Mouse (Mus musculus): ENCODE results near the gene Dnlz.
A peak's percentile ranks its signal among the peaks of the same experiment; 100 is the strongest.
"Not testable (repeated sequence)": the region's sequence is repeated elsewhere in the genome, so short reads cannot be mapped to it uniquely, and the experiment has no call there.

Dnlz gene

DNA sequence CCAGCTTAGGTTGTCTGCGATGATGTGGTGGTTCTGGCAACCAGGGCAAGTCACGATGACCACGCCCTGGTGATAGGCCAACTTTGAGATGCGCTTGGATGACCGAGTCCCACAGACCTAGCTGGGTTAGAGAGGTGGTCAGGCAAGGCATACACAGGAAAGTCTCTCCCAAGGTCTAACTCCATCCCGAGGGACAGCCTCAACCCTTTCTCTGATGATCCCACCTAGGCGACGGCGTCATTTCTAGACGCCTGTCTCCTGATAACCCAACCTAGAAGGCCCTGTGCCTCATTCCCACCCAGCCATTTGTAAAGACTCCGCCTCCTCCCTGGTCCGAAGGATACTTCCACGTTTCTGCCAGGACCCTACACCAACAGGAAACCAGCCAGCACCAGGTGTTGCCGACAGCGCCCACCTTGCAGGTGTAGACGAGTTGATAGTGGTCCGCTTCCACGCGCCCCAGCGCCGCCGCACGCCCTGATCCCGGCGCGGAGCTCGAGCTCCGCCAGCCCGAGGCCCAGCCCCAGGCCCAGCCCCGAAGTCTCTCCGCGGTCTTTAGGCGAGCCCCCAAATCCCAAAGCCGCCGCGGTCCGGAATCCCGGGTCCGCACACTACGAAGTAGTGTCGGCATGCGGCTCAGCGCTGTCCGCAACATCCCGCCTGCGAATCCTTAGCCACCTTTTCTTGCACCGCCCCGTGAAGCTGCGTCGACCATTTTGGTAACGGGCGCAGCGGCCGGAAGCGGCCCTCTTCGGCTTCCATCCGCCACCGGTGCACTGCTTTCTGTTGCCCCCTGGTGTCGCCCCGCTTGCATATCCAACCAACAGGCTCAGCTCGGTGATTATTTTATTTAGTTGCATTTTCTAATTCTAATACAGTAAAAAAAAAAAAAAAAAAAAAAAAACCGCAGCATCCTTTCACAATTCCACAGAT lies at the start of gene Dnlz:
TSS of gene Dnlz (minus strand) at position 753 of the 933 bp plus-strand sequence.
- peak; percentile 95 for DNase-seq (ENCODE audit: low spot score)

DNA sequence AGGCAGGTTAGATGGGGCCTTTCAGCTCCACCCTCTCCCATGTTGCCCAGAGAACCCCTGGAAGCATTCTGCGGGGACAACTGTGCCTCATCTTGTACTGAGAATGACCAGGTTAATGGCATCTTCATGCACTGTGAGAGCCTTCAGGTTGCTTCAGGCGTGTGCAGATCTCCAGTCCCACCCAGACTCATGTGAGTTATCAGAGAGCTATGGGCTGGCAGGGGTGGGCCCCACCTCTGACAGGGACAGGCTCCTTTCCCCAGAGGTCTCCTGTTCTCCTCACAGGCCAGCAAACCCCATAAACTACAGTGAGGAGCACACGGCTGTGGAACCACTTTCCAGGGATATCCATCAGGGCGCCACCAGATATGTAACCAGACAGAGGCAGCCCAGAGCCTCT lies 49.1 kb upstream of the Dnlz start:
- no peak for DNase-seq (ENCODE audit: low spot score)

DNA sequence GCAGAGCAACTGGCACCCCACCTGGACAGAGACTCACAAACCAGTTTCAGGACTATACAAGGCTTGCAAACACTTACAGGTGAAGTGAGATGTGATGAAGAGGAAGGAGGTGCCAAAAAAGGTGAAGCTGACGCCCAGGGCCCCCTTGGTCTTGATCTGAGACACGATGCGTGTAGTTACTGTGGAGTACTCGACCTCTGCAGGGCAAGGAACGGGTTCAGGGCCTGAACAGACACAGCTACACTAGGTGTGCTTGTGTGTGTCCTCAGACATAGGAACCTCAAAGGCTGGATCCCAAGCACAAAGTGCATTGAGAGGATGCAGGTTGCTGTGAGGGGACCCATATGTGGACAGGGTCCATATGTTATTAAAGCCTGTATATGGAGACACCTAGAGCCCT lies 48.4 kb upstream of the Dnlz start:
- DNase-seq (ENCODE audit: low spot score), result no peak

DNA sequence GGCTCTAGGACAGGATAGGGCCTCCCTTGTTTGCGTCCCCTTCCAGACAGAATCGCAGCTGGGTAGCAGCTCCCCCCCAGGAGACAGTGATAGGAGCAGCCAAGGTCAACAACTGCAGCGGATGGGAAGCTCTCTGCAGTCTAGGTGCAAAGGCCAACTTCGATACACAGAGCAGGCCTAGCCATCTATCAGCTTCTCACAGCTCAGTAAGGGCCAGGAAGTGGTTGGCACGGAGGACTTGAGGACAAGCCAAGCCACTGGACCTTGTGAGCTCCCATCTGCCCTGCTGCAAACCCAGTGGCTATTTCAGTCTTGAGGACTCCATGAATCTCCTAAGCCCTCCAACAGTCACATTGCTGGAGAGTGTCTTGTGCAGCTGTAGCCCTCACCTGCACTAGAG lies 47.7 kb upstream of the Dnlz start:
- no peak for DNase-seq (ENCODE audit: low spot score)

DNA sequence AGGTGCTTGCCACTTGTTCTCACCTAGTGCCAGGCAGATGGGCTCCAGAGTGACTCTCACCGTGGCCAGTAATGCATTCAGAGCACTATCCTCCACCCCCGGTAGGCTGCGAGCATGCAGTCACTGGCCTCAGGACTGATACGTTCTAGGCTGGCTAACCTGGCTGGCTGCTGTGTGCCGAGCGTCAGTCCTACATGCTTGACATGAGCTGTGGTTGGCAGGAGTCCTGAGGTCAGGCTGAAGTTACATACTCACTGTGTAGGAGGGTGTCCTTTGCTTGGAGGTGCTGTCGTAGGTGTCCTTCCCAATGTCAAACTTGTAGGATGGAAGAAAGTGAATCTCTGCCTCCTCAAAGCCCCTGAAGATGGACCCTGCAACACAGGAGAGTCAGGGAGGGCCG lies 47.1 kb upstream of the Dnlz start:
- no peak for DNase-seq (ENCODE audit: low spot score)

DNA sequence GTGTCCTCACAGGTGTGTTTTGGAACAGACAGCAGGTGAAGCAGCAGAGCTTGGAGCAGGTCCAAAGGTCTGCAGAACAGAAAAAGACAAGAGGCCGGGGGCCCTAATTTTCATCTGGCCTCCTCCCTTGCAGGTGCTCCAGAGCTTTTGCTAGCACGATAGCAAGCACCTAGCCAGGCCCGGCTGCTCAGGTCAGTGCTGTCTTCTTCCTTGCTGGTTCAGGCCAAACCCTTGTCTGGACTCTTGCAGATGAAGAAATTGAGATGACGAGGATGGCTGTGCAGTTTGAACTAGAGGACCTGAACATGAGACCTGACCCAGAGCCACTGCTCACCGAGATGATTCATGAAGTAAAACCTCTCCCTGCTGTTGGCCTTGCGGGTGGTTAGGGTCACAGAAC lies 39.7 kb upstream of the Dnlz start:
- no peak for DNase-seq (ENCODE audit: low spot score)

DNA sequence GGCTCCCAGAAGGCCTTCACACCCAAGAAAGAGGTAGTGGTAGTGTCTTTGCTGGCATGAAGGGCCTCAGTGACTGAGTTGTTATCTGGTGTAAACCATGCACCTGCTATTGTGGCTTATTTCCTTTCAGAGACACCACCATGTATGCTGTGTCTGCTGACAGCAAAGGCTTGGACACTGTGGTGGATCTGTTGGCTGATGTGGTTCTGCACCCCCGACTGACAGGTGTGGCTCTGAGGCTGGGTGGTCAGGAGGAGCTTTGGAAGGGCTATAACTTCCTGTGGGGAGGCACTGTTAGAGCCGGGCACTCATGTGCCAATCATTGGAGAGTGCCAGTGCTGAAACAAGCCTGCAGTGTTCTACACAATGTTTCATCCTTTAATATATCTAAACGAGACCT lies 39.0 kb upstream of the Dnlz start:
- no peak for DNase-seq (ENCODE audit: low spot score)

DNA sequence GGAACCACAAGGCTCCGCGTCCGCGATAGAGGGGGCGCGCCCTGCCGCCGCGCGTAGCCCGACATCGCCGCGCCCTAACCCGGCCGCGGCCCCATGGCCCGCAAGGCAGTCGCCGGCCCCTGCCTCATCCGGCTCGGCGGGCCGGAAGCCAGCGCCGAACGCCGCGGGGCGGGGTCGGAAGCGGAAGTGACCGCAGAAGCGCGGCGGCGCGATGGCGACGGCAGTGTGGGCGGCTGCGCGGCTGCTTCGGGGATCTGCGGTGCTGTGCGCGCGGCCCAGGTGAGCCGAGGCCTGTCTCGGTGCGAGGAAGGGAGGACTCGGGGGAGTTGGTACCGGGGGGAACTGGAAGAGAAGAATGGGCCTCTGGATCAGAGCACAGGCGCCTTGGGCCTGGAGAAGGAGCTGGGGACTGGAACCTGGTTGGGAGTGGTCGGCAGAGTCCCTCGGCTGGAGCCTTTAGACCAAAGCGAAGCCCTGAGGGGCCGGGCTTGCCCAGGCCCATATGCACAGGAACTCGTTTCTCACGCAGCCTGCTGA lies 37.3 kb upstream of the Dnlz start, which contains the start of the genes Entr1 and Pmpca:
TSS of gene Entr1 (minus strand) at position 163 of the 537 bp plus-strand sequence.
TSS of gene Pmpca (plus strand) at position 186 of the 537 bp plus-strand sequence.
- peak; percentile 88 for DNase-seq (ENCODE audit: low spot score)

DNA sequence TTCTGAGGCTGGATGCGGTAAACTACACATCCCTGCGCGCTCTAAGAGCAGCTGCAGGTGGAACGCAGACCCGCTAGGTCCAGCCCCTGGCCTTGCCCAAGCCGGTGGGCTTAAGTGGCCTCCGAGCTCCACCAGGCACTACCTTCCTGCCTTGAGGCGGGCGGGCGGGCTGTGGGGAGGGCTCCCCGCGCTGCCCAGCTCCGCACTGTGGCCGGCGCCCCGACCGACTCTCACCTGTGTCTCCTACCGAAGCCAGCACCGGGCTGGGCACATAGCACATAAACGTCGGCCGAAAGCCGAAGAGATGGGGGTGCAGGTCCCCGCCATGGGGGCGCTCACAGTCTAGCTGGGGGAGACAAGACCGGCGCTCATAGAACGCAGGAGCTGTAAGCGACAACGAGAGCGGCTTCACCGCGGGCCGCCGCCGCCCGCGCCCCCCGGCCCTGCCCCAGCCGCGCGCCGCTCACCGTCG lies 36.8 kb upstream of the Dnlz start:
- peak; percentile 16 for DNase-seq (ENCODE audit: low spot score)

DNA sequence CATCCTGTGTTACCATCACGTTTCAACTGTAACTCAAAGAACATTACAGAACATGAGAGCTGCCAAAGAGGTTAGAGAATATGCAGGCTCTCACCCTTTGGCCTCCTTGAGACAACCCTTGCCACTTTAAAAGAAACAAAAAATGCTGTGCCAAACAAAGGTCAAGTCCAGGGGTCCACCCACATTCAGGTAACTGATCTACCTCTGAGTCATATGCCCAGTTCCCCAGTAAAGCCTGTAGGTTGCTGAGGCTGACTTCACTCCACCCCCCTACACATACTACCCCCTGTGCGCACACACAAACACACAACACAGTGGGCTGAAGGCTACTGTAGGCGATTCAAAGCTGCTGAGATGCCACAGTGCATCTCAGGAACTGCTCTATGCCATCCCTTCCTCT lies 35.8 kb upstream of the Dnlz start:
- DNase-seq (ENCODE audit: low spot score), result no peak

DNA sequence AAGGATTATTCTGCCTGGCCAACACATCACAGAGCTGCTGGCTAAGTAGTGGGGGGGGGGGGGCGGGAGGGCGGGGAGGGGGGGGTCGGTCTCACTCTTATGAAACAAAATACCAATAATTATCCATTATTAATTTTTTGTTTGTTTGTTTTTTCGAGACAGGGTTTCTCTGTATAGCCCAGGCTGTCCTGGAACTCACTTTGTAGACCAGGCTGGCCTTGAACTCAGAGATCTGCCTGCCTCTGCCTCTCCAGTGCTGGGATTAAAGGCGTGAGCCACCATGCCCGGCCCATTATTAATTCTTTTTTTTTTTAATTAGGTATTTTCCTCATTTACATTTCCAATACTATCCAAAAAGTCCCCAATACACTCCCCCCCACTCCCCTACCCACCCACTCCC lies 29.0 kb upstream of the Dnlz start:
- not testable (repeated sequence) for DNase-seq (ENCODE audit: low spot score)

DNA sequence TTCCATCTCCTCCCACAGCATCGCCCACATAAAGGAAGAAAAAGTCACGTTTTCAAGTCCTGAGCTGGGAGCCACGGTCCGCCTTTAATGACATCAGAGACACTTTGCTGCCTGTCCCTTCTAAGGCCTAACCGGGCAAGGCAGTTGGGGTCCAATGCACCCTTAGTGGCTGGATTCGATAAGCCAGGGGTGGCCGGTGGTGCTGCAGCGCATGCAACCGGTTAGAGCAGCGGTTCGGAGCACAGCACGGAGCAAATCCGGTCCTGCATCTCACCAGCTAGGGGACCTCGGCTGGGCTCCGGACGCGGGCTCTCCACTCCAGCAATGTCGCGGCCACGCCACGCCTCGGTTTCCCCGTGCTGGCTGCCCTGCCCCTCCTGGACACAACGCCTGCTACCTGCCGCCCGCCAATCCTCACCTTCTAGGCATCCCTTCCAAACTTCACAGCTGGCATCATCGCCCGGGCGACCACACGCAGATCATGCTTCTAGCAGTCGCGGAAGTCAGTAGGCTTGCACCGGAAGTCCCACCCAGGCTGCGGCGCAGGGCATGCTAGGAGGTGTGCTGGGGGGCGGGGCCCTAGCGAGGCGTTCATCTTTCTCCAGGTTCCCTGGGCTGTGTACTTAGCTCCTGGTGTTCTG lies 28.3 kb upstream of the Dnlz start, which contains the start of gene Snapc4:
TSS of gene Snapc4 (minus strand) at position 523 of the 641 bp plus-strand sequence.
- peak; percentile 87 for DNase-seq (ENCODE audit: low spot score)

DNA sequence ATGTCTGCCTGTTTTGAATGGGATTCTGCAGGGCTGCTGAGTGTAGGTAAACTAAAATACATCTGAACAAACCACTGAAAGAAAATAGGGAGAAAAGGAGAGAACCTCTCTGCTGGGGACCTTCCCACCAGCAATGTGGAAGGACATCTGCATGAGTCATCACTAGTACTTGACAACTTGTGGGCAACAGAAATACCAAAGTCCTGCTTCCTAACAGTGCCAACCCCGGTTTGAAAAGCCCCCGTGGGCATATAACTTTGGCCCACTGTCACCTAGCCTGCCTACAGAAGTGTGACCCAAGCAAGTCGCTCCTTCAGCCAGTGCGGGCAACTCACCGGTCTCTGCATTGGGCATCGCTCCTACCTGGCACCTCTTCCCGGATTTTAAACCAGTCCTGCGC lies 20.5 kb upstream of the Dnlz start:
- no peak for DNase-seq (ENCODE audit: low spot score)

DNA sequence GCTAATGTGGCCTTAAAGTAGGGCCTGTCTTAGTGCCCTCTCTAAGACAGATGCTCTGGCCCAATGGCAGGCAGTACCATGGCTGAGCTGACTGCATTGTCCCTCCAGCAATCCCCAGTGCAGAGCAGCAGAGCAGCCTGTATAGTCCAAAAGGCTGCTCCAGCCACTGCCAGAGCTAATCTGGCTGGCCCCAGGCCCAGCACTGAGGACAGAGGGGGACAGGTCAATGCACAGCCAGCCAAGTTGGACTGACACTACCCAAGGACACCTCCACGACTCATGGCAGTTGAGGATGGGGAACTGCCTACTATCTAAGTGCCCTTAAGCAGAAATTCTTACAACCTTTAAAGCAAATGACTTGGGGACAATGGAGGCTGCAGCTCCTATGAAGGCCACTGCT lies 16.7 kb upstream of the Dnlz start:
- no peak for DNase-seq (ENCODE audit: low spot score)

DNA sequence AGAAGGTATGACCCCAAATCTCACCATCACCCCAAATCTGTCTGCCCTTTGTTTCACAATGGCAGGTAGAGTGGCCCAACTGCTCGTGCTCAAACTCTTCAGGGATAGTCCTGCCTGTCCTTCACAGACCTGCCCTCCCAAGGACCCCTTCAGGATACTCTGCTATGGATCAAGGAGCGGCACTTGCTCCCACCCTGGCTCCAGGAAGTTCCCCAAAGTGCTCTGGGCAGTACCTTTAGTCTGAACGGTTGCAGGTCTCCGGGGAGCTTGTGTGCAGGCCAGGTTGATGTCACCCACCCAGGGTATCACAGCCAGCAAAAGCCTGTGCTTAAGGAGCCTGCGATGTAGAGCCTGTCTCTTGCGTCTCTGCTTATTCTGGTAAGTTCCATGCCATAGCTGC lies 16.0 kb upstream of the Dnlz start:
- no peak for DNase-seq (ENCODE audit: low spot score)

DNA sequence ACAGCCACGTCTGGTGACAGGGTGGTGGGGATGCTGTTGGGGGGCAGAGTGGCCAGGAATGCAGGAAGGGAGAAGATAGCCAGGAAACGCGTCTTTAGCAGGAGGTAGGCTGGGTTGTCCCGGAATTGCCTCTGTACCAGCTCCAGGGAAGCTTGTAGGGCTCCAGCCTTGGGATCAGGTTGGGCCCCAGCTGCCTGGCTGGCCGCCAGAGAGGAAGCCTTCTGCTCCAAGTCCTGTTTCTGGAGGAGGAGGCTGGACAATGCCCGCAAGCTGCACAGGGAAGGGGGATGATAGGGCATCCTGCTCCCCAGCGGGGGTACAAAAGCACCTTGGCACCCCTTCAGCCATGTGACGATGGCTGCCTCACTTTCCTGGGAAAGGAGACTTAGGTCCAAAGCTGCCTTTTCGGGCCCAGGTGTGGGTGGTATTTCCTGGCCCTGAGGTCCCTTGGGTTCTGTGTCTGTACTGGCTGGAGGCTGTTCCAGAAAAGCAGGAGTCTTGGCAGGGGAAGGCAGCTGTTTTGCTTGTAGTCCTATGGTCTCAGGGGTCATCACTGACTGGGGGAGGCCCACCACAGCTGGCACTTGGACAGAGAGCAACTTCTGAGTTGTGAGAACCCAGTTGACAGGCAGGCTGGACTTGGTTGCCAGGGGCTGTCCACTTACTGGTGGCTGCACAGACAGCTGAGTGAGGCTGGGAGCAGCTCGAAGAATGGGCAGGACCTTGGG lies 13.0 kb upstream of the Dnlz start:
- DNase-seq (ENCODE audit: low spot score), result no peak

DNA sequence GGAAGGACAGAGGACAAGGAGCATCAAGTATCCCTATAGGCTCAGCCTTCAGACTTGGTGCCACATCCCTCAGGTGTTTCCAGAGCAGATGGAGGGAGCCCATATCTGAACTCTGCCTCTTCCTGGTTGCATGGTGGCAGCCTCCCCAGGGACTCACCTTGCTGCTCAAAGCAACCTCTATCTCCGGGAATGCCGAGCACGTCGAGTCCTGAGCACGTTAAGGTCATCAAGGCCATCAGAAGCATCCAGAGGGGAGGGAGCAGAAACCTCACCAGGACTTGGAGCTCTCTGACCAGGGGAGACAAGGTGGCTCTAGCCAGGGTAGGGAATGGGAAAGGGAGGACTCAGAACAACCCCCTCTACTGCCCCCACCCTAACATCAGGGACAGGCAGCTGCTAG lies 11.6 kb upstream of the Dnlz start:
- no peak for DNase-seq (ENCODE audit: low spot score)

DNA sequence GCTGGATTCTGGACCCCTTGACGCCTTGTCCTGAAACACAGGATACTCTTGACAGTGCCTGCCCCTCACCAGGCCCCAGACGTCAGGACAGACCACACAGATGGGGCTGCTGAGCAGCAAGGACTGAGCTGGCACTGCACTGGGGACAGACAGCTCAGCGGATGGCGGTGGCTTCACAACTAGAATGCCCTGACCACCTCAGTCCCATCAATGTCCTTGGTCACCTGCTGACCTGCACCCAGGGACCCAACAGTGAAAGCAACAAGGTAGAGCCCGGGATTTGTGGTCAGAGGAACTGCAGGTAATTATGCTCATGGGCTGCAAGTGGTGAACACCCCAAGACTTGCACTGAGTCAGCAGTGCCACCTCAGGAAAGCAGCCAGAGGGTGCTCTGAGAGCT lies 11.1 kb upstream of the Dnlz start:
- no peak for DNase-seq (ENCODE audit: low spot score)

DNA sequence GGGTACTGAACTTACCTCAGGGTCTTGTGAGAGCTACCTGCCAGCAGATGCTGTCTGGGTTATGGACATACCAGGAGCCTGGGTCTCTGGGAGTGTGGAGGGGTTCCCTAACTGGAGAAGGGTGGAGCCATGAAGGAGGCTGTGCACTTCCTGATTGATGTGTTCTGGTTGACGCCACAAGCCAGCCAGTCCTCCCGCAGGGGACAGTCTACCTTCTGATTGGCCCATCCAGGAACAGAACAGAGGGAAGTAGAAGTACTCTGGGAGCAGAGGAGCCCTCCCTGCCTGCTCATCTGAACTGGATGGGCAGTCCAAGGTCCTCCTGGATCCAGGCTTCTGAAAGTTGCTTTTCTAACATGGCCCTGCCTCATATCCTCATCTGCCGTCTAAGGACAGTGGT lies 8.9 kb upstream of the Dnlz start, which contains the start of gene Card9:
TSS of gene Card9 (minus strand) at position 147 of the 400 bp plus-strand sequence.
- no peak for DNase-seq (ENCODE audit: low spot score)

DNA sequence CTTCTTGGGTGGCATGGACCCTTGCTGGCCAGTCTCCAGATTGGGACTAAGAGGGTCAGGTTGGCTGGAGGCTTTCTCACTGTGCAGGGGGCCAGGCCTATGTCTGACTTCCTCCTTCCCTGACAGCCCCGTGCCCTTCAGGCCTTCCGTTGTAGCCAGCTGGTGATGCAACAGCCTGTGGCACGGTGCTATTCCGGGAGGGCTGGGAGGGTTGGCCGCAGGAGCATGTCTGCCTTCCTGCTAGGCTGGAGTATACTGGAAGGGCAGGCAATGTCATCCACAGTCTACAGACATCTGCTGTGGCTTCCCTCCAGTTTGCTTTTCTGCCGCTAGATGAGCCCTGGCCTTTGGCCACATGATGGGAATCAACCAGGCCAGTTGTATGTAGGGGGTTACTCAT lies 8.1 kb upstream of the Dnlz start:
- no peak for DNase-seq (ENCODE audit: low spot score)

DNA sequence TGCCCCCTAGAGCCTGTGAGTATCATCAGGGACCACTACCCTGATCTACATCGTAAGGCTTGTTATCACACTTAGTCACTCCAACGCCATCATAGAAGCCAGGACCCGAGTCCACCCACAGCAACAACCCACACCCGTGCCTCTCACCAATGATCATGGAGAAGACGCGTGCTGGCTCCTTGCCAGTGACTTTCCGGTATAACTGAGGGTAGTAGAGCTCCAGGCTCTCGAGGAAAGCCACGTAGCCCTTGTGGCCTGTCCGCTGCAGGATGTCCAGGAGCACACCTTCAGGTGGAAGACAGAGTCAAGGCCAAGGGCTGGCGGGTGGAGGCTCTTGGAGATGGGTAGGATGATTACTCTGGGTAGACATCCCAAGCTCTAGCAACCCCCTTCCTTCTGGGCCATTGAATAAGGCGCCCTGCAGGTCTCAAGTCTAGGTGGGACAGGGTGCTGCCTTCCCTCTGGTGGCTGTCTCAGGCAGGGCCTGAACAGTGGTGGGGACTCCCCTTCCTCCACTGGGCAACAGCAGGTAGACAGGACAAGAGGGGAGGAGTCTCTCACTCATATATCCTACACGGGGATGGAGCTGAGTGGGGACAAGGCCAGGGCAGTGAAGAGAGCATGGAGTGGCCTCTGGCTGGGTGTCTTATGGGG lies 6.9 kb upstream of the Dnlz start:
- no peak for DNase-seq (ENCODE audit: low spot score)

DNA sequence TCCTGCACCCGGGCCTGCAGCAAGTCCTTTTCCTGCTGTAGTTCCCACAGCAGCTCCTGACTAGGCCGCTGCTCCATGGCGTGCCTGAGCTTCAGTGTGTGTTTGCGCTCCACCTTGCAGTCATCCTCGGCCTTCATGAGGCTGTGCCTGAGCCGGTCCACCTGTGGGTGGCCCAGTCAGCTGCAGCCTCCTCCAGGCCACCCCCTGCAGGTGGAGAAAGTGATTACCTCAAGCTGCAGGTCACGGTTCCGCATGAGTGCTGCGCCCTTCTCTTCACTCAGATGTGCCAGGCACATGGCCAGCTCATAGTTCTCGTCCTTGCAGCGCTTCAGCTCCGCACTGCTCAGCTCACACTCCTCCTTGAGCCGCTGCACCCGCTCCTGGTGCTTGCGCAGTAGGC lies 5.6 kb upstream of the Dnlz start:
- no peak for DNase-seq (ENCODE audit: low spot score)

Measured in retina, embryonic 14.5 days (tissue).